Mouse (Mus musculus) urinary bladder, adult 2 months (tissue): ENCODE measurements at regions not wholly inside any gene's neighbourhood (a gene's known extent, or its start where the extent isn't known, plus 50 kb on each side); places are given as distances from the start of the nearest gene placed in this dataset.

ENCODE experiments used
- DNase-seq: peaks from one replicate; pipeline ENCODE4 v3.0.0; 2022; ENCODE audit warnings: low spot score

DNA sequence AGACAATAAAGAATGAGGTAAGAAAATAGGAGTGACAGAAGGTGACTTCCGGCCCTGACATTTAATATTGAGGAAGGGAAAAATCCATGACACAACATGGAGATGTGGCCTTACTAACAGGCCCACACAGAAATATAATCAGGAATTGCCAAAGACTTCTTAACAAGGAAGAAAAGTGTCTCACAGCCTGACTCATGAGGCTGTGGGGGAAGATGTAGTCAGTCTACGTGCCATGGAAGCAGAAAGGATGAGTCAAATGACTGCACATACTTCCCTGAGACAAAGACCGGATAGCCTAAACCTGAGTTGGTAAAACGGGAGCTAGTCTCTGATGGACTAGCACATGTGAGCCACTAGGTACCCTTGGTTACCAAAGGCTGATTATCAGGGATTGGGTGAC lies 257.4 kb upstream of the Spred2 start:
- DNase-seq = no peak

DNA sequence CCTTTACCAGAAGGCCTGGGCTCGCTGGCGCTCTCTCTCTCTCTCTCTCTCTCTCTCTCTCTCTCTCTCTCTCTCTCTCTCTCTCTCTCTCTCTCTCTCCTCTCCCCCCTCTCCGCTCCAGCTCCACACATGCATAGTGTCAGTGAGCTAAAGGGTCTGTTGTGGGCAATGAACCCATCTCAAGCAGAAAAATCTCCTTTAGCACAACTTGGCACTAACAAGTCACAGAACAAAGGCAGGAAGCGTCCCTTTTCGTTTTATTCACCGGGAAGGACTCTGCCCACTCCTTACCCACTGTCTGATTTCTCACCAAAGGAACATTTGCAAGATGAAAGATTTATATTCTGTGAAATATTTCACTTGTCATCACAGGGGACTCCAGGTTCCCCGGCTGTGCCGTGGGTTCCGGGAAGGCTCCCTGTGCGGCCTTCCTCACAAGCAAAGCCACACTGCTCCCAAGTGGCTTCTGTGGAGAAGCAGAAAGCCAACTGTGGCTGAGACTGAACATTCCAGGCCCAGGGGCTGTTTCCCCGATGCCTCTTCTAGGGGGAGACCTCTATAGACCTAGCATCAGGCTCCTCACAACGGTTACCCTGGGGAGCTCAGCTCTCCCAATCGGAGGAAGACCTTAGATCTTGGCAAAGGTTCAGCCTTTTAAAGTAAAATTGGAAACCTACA lies 253.2 kb upstream of the Spred2 start:
- DNase-seq = no peak

DNA sequence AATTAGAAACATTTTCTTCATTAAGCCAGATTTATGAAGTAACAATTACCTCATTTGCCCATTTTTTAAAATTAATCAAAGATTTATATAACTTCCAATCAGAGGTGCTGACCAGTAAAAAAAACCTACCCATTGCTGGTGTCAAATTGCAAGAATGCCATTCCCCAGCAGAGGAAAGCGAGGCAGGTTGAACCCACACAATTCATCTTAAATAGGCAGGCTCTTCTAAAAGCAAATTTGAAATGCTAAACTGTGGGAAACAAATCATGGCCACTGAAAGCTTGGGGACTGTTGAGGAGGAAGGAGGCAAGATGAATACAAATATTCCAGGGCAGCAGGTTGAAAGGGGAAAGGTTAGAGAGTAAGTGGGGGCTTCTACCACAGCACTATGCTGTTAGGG lies 251.2 kb upstream of the Spred2 start:
- DNase-seq = no peak

DNA sequence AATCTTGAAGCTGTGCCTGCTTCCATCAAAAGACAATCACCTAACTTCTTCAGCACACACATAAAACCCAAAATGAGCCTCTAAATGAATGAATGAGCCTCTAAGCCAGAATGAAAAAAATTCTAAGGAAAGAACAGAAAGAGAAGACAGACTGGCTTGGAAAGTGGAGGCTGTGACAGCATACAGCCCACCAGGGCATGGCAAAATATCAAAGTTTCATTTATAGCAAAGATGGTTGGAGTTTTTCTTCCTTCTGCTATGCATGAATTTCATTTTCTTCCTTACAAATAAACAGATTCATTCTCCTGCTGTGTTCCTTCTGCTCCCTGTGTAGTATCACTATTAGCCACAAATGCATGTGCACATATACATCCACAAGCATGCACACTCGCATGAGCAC lies 247.7 kb upstream of the Spred2 start:
- no peak for DNase-seq

DNA sequence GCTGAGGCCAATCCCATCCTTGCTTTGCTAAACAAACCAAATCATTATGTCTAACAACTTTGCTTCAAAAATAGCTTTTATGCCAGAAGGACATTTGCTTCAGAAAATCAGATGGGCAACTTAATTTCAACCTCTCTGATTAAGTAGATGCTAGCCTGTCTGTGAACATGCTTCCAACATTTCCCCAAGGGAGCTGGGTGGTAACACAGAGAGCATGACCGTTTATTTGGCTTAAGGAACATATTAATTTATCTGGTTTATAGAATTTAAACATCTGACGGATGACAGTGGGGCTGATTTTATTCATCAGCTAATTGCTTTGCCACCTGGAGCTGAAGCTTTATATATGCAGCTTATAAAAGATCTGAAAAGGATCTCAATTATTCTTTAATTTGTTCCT lies 245.1 kb upstream of the Spred2 start:
- DNase-seq = no peak

DNA sequence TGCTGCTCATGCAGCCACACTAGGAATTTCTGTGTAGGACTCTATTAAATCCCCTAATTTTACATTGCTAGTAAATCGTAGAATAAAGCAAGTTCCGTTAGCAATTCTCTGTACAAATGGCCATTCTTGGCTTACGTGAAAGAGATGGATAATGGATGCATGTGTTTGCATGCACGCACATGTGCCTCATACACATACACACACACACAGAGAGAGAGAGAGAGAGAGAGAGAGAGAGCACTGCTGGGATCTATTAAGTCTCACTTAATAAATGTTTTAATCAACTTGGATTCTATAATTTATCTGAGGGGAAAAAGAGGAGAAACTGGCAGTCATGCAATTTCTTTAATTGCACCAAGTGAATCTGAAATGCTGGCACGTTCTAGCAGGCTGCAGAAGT lies 244.5 kb upstream of the Spred2 start:
- DNase-seq = no peak

DNA sequence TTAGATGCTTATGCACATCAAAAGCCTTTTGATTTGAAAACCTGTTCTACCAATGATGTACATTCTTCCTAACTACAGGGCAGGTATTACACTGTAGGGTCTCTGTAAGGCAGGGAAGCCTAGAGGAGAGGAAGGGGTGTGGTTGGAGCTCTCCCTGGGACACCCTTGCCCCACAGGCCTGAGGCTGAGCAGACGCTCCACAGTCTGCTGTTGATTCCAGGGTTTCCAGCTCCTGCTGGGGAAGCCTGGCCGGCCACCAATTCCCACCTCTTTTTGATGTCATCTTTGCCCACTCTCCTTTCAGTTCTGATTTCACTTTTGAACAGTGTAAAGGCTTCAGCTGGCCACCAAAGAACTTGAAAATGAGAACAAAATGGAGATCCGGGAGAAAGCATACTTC lies 223.0 kb upstream of the Spred2 start:
- no peak for DNase-seq

DNA sequence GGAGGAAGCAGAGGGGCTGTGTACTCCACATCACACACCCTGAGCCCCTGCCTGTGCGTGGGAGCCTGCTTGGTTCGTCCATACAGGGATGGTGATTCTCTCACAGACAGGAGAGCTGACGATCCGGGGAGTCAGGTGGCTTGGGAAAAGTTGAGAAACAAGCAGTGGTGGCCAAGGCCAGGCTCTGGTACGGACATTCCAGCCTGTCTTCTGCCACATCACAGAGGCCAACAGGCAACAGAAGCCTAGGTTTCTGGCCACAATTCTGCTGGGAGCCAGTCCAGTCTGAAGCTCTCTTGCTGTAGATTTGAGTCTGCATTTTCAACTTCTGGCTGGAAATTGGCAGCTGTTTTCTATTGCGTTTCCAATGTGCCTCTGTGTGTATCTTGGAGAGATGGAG lies 215.4 kb upstream of the Spred2 start:
- no peak for DNase-seq

DNA sequence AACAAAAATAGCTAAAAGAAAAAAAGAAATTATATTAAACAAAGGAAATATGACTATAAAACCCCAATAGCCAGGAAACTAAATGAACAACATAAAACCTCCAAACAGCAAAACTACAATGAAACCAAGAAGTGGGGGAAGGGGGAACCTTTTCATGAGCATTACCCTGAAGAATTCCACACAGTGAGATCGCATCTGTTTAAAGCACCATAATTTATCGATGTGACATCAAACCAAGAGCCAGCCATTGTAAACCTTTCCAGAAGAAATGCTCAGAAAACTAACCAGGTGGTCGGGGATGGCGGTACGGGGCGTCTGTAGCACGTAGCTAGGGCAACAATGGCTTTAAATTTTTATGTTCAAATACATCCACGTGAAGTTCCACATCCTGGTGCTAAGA lies 214.8 kb upstream of the Spred2 start:
- no peak for DNase-seq

DNA sequence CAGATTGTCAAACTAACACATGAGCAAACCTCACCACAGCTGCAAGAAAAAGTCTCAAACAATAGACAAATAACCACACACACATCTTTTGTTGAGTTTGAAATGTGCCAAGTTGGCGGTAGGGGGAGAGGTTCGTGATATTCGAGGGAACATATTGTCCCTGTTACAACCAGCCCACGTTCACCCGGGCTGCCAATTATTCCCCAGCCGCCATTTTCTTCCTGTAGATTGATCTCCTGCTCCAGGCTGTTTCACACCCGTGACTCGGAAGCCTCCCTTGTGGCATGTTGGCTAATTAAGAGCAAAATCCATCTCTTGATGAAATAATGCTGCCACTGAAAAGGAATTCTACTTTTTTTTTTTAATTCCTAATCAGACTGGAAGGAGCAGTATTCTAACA lies 211.1 kb upstream of the Spred2 start:
- DNase-seq = no peak

DNA sequence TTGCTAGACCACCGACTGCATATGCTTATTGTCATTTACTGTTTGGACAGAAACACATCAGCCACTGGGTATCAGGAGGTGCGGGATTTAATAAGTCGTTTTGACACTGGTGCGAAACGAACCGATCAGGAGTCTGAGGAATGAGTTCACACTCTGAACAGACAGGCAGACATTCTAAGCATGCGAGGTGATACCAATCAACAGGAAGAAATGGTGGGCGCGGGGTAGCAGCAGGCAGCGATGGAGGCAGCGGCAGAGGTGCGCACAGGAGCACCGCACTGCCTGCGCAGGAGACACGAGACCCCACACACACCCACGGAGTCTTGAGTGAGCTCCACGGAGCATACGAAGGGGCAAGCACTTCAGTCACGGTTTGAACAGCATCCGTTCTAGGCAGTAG lies 210.6 kb upstream of the Spred2 start:
- DNase-seq = no peak

DNA sequence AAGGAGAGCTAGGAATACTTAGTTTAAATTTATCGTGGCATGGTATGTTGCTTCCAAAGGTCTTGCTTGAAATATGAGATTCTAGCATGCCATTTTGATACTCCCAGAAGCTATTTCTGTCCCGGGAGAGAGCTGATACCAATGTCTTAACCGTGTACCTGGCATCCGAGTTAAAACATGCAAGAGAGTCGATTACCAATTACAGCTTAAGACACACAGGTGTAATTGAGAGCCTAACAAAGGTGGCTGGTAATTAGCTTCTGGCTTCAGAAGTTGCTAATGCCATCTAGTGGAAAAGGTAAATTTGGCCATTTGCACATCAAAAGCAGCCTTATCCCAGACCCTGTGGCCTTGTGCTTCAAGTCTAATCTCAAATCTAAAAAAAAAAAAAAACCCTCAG lies 210.0 kb upstream of the Spred2 start:
- DNase-seq = no peak

DNA sequence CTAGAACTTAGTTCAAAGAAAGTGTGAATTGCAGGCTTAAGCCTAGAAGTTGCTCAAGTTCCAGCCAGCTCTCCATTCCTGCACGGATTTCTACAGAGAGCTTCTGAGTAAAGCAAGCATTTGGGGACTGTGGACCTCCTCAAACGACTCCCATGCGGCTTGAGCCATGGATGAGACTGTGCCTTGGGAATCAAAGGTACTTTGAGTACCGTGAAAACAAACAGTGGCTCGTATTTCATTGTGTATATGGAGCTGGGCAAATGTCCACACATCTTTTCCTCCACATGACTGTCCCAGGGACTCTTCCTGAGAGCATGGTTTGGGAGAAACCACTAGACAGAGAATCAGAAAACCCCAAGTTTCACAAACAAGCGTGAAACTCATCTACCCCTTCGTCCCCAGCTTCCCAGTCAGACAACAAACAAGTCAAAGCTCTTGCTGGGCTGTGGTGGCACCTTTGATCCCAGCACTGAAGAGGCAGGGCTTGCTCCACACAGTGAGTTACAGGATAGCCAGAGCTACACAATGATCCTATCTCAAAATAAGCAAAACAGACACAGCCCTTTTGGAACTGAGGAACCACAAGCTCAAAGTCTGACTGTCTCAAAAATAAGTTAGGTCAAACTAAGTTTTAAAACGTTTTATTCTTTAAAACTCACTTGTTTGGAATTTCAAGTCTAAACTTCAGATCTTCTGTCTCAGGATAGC lies 209.1 kb upstream of the Spred2 start:
- DNase-seq = no peak

DNA sequence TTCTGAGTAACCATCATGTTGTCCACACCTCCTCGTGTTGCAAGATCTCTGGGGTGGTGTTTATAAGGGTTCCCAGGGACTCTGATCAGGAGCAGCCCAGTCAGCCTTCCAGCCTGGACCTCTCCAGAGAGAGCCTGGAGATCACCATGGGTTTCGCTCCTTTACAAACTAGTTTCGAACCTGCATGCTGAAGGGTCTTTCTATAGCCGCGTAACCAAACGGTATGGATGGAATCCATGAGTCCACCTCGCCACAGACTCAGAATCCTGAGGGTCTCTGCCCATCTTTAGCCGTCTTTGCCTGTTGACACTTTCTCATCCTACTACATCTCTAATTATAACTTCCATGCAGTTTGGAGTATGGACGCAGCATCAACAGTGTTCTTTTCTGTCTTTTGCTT lies 206.0 kb upstream of the Spred2 start:
- DNase-seq = no peak

DNA sequence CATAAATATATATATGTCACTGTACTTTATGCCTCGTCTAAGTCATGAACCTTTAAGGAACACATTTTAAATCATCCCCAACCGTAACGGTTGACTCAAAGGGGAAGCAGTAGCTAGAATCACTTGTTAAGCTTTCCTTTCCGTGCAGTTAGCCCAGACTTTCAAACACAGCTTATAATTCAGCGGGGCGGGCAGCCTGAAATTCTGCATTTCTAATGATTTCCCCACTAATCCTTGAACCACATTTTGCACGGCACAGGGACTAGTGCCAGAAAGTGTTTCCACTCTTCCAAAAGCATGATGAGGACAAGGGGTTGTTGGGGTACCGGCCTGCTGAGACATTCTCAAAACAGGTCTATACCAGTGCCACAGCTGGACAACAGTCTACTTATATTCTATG lies 195.1 kb upstream of the Spred2 start:
- no peak for DNase-seq

DNA sequence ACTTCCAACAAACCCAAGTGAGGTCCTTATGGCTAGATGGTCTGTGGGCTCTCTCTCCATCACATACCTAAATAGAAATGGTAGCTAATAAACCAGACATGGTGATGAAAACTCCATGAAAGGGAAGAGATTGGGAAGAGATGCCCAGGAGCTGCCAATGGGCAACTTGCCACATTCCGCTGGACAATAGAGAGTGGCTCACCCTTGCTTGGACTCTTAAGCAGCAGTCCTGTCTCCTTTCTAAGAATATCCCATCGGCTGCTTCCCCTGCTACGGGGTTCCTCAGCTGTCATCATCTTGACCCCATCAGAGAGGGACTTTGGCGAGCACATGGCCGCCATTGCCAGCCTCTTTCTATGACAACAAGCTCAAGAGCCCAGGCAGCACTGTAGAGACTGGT lies 193.4 kb upstream of the Spred2 start:
- no peak for DNase-seq

DNA sequence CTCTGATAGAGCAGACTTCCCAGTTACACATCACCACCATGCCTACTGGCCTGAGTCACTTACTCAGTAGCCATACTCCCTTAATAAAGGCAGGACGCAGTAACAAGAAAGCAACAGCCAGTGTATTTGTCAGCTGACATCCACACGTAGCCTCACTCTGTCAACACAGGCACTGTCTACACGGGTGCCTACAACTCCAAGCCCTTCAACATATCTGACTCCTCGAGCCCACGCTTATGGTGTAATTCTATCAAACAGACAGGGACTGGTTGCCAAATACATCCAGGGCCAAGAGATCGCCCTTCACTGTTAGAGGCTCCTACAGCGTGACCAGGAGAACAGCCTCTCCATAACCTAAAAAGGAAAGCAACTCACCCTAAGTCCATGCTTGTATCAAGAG lies 188.1 kb upstream of the Spred2 start:
- DNase-seq = no peak

DNA sequence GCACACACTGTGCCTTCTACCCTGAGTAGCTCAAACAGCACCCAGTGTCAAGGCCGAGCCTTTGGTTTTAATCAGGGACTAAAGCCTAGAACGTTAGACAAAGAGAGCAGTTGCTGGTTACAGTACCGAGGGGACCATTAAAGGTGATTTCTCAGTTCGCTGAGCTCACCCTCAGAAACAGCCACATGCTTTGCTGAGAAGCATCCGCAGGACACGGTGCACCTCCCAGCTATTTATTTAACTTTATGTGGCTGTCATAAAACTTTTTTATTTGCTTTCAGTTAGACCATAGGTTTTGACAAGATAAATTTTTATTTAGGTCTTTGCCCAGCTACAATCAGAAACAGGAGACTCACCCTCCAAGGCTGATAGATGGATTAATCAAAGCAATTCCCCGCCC lies 187.2 kb upstream of the Spred2 start:
- no peak for DNase-seq

DNA sequence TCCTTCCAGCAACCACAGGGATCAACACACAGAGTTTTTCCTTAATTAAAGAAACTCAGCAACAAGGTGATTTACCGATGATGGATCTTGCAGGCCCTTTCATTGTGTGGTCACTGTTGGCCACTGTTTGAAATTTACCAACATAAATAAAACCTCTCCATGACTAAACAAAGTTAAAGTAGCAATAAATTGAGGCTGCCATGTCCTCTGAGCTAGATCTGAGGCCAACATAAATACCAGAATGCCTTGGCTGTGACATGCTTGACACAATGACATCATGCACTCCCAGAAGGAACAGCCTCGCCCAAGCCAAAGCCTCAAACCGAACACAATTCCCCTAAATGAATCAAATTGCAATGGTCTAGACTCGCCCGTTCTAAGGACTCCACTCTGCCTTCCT lies 186.8 kb upstream of the Spred2 start:
- no peak for DNase-seq

DNA sequence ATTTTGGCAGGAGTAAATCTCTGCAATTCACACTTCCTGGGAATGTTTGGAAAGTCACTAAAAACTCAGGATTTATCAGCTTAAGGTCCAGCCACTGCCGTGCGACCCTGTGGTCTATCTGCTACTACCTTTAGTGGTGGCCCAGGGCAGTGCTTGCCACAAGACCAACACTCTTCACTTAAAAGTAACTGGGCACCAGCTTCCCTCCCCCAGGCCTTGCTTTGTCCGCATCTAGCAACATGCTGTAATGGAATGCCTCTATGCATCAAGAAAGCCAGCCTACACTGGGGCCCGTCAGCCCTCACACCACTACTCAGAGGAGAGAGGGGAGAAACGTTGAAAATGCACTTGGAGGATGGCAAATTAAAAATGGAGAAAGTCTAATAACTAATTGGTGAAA lies 186.4 kb upstream of the Spred2 start:
- no peak for DNase-seq

DNA sequence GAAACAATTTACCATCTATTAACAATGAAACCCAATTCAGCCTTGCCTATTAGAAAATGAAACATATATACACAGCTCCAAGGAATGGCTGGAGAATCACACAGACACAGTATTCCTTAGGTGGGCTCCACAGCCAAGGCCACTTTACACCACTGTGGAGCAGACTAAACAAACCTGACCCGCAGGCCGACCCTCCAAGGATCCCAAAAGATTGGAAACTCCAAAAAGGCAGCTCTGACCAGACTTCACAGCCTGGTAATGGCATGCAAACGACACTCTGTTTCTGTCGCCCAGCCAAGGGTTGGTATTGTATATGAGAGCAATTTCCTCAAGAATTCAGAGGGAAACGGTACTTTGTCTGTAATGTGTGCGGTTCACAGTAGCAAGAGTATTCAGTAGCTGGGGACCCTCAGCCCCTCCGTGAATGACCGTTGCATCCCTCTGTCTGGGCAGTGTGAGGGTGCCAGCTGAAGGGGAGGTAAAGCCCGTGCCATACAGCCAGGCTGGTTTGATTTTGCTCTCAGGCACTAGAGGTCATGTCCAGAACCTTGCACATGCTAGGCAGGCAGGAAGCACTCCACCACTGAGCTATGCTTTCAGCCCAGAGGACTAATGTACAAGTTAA lies 184.5 kb upstream of the Spred2 start:
- no peak for DNase-seq

DNA sequence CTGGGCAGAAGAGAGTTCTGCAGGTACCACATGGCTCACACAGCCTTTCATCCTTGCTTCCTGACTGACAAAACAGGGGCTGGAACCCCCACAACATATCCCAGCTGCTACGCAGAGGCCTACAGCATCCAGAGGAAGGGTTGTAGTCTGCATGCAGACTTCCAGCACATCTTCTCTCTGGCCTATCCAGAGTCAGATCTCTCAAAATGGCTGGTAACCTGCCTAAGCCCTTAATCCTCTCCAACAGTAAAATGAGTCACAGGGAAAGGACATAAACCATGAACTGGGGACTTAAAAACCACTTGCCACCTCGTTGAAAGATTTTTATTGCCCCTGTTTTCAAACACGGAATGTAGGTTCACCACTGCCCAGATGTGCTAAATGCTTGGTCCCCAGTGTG lies 183.6 kb upstream of the Spred2 start:
- DNase-seq = no peak

DNA sequence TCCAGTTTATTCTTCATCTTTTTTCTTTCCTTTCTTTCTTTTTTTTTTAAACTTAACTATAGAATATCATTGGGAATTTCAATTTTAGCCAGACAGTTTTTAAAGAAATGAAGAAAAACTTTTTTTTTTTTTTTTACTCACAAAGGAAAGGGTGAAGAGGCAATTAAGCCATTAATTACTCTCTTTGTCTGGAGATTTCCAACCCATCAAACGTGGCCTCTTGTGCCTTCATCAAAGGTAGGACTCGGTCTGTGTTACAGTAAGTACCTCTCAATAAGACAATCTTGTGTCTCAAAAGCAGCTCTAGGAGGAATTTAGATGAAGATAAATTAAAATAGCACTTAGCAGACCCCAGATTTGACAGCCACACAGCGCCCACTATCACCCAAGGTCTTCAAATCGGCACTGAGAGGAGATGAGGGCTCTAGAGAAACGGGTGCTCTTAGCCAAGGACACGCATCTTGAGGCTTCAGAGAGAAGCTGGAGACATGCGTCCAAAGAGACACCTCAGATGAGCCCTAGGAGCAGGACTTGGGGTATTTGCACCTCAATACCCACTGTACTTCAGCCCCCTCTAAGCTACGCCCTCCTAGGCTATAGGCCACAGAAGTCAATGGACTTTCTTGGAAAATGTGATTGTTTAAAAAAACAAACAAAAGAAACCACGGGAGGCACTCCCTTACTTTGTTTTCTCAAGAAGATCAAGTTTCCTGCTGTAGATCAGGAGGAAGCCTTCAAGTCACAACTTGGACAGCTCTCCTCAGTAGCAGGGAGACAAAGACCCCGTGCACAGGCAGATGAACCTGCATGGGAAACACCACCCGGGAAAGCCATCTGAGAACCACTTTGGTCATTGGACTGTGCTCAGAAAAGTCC lies 176.8 kb upstream of the Spred2 start:
- no peak for DNase-seq
